Mouse (Mus musculus): Measurements from ENCODE around the gene Ptprm. TPM values are rescaled to one million over a fixed set of nuclear protein-coding genes. Genes with fewer than 3 reads are reported as not detected.

Gene Ptprm
- polyA plus RNA-seq, 1 experiment from 2014 or later, result 31.4 TPM

DNA sequence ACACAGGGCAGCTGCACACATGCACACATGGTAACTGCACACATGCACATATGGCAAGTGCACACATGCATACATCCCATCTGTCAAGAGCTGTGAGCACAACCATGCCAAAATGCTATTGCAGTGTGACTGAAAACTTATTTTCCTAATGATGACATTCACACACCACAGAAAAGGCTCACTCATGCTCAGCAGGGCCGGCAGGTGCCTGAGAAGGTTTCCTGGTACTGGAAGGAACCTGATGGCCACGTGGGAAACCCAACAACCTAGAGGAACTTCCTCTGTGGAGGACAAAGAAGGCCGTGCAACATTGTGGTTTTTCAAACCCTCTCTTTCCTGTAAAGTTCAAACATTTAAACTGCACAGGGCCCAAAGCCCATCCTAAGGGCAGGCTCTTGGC, 241.6 kb downstream of the Ptprm start:
- Histone ChIP-seq H3K4me3 (replicated peaks; ENCODE audit: low read length) (no peak overlapping the region), H3K36me3 (replicated peaks; ENCODE audit: control insufficient read depth, insufficient read depth) (no peaks in the 10 kb centered on the region), H3K4me1 (replicated peaks; ENCODE audit: control insufficient read depth, insufficient read depth, low read length) (no peaks in the 10 kb centered on the region), H3K4me2 (replicated peaks) (no peak overlapping the region), H3K27ac (no peak overlapping the region), H3K9me3 (ENCODE audit: control insufficient read depth, low read length) (no peaks in the 10 kb centered on the region), H3K9ac (no peak overlapping the region), H3K27me3 (ENCODE audit: control insufficient read depth, insufficient read depth, low read length) (no peaks in the 10 kb centered on the region)
- DNase-seq (ENCODE audit: low spot score), result no peak
- 70% methylated on average over 3 of the region's 3 CpGs for WGBS
- no peak for ATAC-seq (ENCODE audit: low FRiP score)

DNA sequence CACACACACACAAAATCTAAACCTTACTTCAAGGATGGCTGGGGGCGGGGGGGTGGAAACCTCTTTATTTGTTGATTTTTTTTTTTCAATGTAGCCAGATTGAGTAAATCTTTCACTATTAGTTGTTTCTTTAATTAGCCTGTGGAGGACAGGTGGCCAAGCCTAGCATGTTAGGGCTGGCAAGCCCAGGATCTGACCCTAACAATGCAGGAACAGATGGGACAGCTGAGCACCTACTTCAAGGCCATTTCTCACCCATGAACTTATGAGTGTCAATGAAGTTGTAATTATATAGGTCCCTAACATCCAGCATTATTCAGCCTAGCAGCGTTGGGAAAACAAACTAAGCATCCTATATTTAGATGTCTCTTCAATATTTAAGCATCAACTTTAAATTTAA, 248.1 kb downstream of the Ptprm start:
- DNase-seq (ENCODE audit: low spot score) (no peak), ATAC-seq (ENCODE audit: low FRiP score) (no peak)
- Histone ChIP-seq H3K4me1 (replicated peaks; ENCODE audit: control insufficient read depth, insufficient read depth, low read length) (no peaks in the 10 kb centered on the region), H3K4me2 (replicated peaks) (no peak overlapping the region), H3K4me3 (replicated peaks; ENCODE audit: low read length) (no peak overlapping the region), H3K27ac (no peak overlapping the region), H3K27me3 (ENCODE audit: control insufficient read depth, insufficient read depth, low read length) (no peaks in the 10 kb centered on the region), H3K9ac (no peak overlapping the region), H3K36me3 (replicated peaks; ENCODE audit: control insufficient read depth, insufficient read depth) (no peaks in the 10 kb centered on the region), H3K9me3 (ENCODE audit: control insufficient read depth, low read length) (no peaks in the 10 kb centered on the region)
- 86% methylated on average over 2 of the region's 2 CpGs for WGBS

DNA sequence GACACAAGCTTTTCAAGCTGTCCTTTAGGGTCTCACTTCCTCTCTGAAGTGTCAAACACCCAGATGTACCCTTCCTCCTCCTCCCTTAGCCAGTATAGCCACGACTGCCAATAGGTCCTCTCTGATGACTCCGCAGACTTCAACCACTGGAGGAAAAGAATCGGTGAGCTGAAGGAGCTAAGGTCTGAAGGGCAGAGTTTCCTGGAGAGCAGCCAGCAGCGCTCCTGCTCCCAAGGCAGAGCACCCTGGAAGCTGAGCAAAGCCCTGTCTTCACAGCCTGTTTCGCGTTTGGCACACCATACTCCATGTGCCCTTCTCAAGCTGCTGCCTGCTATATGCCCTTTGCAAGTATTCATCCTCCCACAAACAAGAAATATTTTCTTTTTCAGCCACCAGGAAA, 252.2 kb downstream of the Ptprm start:
- no peaks in the 10 kb centered on the region for H3K27me3 ChIP-seq (ENCODE audit: control insufficient read depth, insufficient read depth, low read length)
- 87% methylated on average over 6 of the region's 6 CpGs for WGBS
- H3K4me1 ChIP-seq (replicated peaks; ENCODE audit: control insufficient read depth, insufficient read depth, low read length), result no peaks in the 10 kb centered on the region
- H3K4me3 ChIP-seq (replicated peaks; ENCODE audit: low read length), result no peak overlapping the region
- no peak overlapping the region for H3K9ac ChIP-seq
- no peak overlapping the region for H3K4me2 ChIP-seq (replicated peaks)
- H3K36me3 ChIP-seq (replicated peaks; ENCODE audit: control insufficient read depth, insufficient read depth), result no peaks in the 10 kb centered on the region
- no peak for DNase-seq (ENCODE audit: low spot score)
- no peak for ATAC-seq (ENCODE audit: low FRiP score)
- no peaks in the 10 kb centered on the region for H3K9me3 ChIP-seq (ENCODE audit: control insufficient read depth, low read length)
- no peak overlapping the region for H3K27ac ChIP-seq

DNA sequence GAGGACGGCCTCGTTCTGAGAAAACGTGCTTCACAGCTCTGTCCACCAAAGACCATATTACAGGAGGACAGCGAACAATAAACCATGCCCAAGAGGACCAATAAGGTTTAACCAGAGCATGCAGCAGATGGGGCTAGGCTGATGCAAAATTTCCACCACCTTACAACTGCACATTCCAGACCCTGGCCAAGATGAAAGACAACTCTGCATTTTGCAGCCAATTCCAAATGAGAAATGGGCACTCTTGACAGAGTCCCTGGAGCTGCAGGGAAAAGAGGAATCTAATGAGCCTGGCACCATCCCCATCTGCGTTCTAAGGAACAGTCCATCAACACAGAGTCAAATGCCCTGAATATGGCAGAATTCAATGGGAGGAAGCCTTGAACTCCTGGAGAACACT, 263.3 kb downstream of the Ptprm start:
- Histone ChIP-seq H3K4me1 (replicated peaks; ENCODE audit: control insufficient read depth, insufficient read depth, low read length) (peaks cover 5% of the 10 kb centered on the region; the same call in 1 of the 2 replicates), H3K9me3 (ENCODE audit: control insufficient read depth, low read length) (no peaks in the 10 kb centered on the region), H3K4me3 (replicated peaks; ENCODE audit: low read length) (no peak overlapping the region), H3K27ac (0 out of 2 replicates have a peak overlapping the region, but pooled peaks have one; percentile 27), H3K27me3 (ENCODE audit: control insufficient read depth, insufficient read depth, low read length) (no peaks in the 10 kb centered on the region), H3K4me2 (replicated peaks) (no peak overlapping the region), H3K36me3 (replicated peaks; ENCODE audit: control insufficient read depth, insufficient read depth) (no peaks in the 10 kb centered on the region), H3K9ac (no peak overlapping the region)
- peak; percentile 34; the same call in 1 of the 2 replicates for ATAC-seq (ENCODE audit: low FRiP score)
- DNase-seq (ENCODE audit: low spot score), result no peak
- WGBS, result 63% methylated on average over 5 of the region's 5 CpGs

DNA sequence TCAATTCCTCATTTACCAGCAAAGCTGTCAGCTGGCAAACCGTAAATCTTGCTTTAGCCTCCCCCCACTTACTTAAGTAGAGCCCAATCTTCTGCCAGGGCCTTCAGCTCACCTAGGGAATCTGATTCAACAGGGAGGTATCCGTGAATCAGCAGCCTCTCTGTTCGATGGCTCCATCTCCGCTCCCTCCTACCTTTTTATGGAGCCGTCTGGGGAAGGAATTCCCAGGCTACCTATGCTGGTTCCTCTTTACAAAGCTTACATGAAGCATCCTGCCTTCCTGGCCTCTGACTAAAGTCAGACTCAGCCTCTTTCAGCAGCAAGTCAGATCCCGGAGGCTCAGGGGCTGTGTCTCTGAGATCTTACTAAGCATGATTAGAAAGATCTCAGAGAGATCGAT, 264.1 kb downstream of the Ptprm start:
- H3K4me2 ChIP-seq (replicated peaks), result no peak overlapping the region
- WGBS, result 80% methylated on average over 7 of the region's 7 CpGs
- no peak overlapping the region for H3K27ac ChIP-seq
- no peak for DNase-seq (ENCODE audit: low spot score)
- H3K9ac ChIP-seq, result no peak overlapping the region
- H3K27me3 ChIP-seq (ENCODE audit: control insufficient read depth, insufficient read depth, low read length), result no peaks in the 10 kb centered on the region
- ATAC-seq (ENCODE audit: low FRiP score), result no peak
- H3K4me1 ChIP-seq (replicated peaks; ENCODE audit: control insufficient read depth, insufficient read depth, low read length), result peaks cover 5% of the 10 kb centered on the region; the same call in 1 of the 2 replicates
- H3K4me3 ChIP-seq (replicated peaks; ENCODE audit: low read length), result no peak overlapping the region
- H3K9me3 ChIP-seq (ENCODE audit: control insufficient read depth, low read length), result no peaks in the 10 kb centered on the region
- no peaks in the 10 kb centered on the region for H3K36me3 ChIP-seq (replicated peaks; ENCODE audit: control insufficient read depth, insufficient read depth)

DNA sequence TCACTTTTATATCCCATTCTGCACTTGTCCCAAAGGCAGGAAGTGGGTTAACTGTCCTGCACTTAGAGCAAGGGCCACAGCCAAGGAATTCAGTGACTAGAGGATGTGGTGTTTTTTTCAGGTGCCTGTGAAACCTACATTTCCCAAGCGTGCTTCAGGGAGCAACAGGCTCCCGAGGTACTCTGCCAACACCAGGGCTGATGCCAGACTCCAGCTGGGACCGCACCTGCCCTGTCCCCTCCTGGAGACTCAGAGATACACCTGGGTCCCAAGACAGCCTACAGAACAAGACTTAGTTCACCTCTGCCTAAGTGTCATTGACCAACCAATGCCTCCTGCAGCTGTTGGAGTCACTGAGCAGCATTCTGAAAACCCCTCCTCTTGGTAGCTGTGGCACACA, 264.6 kb downstream of the Ptprm start:
- no peak overlapping the region for H3K4me3 ChIP-seq (replicated peaks; ENCODE audit: low read length)
- no peak for ATAC-seq (ENCODE audit: low FRiP score)
- no peaks in the 10 kb centered on the region for H3K27me3 ChIP-seq (ENCODE audit: control insufficient read depth, insufficient read depth, low read length)
- no peak for DNase-seq (ENCODE audit: low spot score)
- 96% methylated on average over 3 of the region's 3 CpGs for WGBS
- no peak overlapping the region for H3K4me2 ChIP-seq (replicated peaks)
- H3K9me3 ChIP-seq (ENCODE audit: control insufficient read depth, low read length), result no peaks in the 10 kb centered on the region
- no peak overlapping the region for H3K27ac ChIP-seq
- no peak overlapping the region for H3K9ac ChIP-seq
- H3K36me3 ChIP-seq (replicated peaks; ENCODE audit: control insufficient read depth, insufficient read depth), result no peaks in the 10 kb centered on the region
- peaks cover 5% of the 10 kb centered on the region for H3K4me1 ChIP-seq (replicated peaks; ENCODE audit: control insufficient read depth, insufficient read depth, low read length)

DNA sequence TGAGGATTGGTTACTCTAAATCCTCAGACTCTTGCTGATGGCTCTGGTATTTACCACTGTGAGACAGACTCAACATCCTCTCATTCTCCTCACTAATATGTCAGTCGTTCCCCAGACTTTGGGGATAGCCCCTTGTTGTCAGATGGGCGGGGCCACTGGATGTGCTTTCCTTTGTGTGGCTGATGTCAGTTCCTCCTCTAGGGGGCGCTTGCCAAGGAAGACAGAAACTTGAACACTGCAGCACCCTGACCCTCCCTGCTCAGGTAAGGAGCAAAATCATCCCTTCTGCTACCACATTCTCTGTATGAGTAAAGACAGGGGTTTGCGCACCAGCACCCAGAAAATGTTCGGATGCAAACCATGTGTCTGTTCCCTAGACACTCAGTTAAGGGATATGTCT, 266.7 kb downstream of the Ptprm start:
- Histone ChIP-seq H3K9me3 (ENCODE audit: control insufficient read depth, low read length) (no peaks in the 10 kb centered on the region), H3K27ac (no peak overlapping the region), H3K4me3 (replicated peaks; ENCODE audit: low read length) (no peak overlapping the region), H3K9ac (no peak overlapping the region), H3K36me3 (replicated peaks; ENCODE audit: control insufficient read depth, insufficient read depth) (no peaks in the 10 kb centered on the region), H3K27me3 (ENCODE audit: control insufficient read depth, insufficient read depth, low read length) (no peaks in the 10 kb centered on the region), H3K4me2 (replicated peaks) (no peak overlapping the region), H3K4me1 (replicated peaks; ENCODE audit: control insufficient read depth, insufficient read depth, low read length) (peaks cover 9% of the 10 kb centered on the region)
- 64% methylated on average over 5 of the region's 5 CpGs for WGBS
- DNase-seq (ENCODE audit: low spot score) (no peak), ATAC-seq (ENCODE audit: low FRiP score) (no peak)

DNA sequence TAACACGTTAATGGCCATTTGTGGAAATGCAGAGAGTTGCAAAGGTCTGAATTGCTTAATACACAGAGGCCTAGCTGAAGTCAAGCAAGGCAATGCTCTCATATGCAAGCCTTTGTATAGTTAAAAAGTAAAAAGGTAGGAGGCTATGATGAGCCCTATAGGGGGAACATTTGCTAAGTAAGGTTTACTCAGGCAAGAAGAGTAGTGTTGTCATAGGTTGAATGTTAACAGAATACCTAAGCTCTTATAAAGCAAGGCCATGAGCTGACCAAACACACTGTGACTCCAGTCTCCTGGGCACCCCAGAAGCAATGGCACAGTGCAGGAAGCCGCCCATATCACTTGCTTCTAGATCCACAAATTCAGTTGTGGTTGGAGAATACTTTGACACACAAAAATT, 267.4 kb downstream of the Ptprm start:
- Histone ChIP-seq H3K9me3 (ENCODE audit: control insufficient read depth, low read length) (no peaks in the 10 kb centered on the region), H3K36me3 (replicated peaks; ENCODE audit: control insufficient read depth, insufficient read depth) (no peaks in the 10 kb centered on the region), H3K27me3 (ENCODE audit: control insufficient read depth, insufficient read depth, low read length) (no peaks in the 10 kb centered on the region), H3K4me3 (replicated peaks; ENCODE audit: low read length) (no peak overlapping the region), H3K27ac (no peak overlapping the region), H3K9ac (no peak overlapping the region), H3K4me1 (replicated peaks; ENCODE audit: control insufficient read depth, insufficient read depth, low read length) (peaks cover 9% of the 10 kb centered on the region), H3K4me2 (replicated peaks) (no peak overlapping the region)
- WGBS, result 89% methylated on average over 2 of the region's 2 CpGs
- ATAC-seq (ENCODE audit: low FRiP score) (no peak), DNase-seq (ENCODE audit: low spot score) (no peak)

DNA sequence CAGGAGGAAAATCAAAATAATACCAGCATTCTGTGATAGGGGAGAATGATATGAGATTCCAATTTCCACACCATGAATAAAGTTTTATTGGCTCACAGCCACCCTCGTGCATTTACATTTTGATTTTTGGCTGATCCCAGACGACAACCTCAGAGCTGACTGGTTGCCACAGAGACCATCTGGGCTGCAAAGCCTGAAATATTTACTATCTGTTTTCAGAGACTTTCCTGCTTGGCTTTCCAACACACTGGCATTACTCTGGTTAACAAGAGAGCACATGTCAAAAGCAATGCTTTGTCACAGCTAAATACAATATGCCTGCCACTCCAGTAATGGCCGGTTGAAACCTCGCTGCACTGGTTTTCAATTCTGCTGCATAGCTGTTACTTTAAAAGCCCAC, 269.8 kb downstream of the Ptprm start:
- H3K9me3 ChIP-seq (ENCODE audit: control insufficient read depth, low read length), result no peaks in the 10 kb centered on the region
- no peak overlapping the region for H3K4me2 ChIP-seq (replicated peaks)
- no peak for DNase-seq (ENCODE audit: low spot score)
- H3K4me3 ChIP-seq (replicated peaks; ENCODE audit: low read length), result no peak overlapping the region
- no peak overlapping the region for H3K9ac ChIP-seq
- ATAC-seq (ENCODE audit: low FRiP score), result peak; percentile 46; the same call in 1 of the 2 replicates
- H3K27me3 ChIP-seq (ENCODE audit: control insufficient read depth, insufficient read depth, low read length), result no peaks in the 10 kb centered on the region
- no peaks in the 10 kb centered on the region for H3K36me3 ChIP-seq (replicated peaks; ENCODE audit: control insufficient read depth, insufficient read depth)
- 50% methylated on average over 4 of the region's 4 CpGs for WGBS
- peak overlapping the region; percentile 43 for H3K27ac ChIP-seq
- peaks cover 4% of the 10 kb centered on the region; the same call in 1 of the 2 replicates for H3K4me1 ChIP-seq (replicated peaks; ENCODE audit: control insufficient read depth, insufficient read depth, low read length)

DNA sequence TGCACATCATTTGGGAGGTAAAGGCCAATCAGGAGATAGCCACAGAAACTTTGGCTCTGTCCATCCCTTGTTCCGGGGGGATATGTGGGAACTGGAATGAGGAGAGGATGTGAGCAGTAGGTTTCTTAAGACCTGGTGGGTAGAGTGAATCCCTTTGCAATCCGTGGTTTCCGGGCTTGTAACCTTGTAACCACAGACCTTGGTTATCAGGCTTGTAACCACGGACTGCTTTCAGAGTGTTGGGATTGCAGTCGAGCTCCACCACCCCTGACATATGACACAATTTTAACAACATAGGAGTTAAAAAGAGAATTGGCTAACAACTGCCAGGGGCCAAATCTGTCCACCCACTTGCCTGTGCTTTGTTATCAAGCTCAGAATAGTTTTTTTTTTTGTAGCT, 270.2 kb downstream of the Ptprm start:
- Histone ChIP-seq H3K4me1 (replicated peaks; ENCODE audit: control insufficient read depth, insufficient read depth, low read length) (peaks cover 4% of the 10 kb centered on the region; the same call in 1 of the 2 replicates), H3K4me2 (replicated peaks) (no peak overlapping the region), H3K36me3 (replicated peaks; ENCODE audit: control insufficient read depth, insufficient read depth) (no peaks in the 10 kb centered on the region), H3K27me3 (ENCODE audit: control insufficient read depth, insufficient read depth, low read length) (no peaks in the 10 kb centered on the region), H3K9ac (no peak overlapping the region), H3K9me3 (ENCODE audit: control insufficient read depth, low read length) (no peaks in the 10 kb centered on the region), H3K4me3 (replicated peaks; ENCODE audit: low read length) (no peak overlapping the region), H3K27ac (peak overlapping the region; percentile 43; the same call in 1 of the 2 replicates)
- DNase-seq (ENCODE audit: low spot score), result no peak
- no peak for ATAC-seq (ENCODE audit: low FRiP score)
- WGBS, result 69% methylated on average over 5 of the region's 5 CpGs
